Mouse (Mus musculus): Measurements from ENCODE around the gene Krt6b.
"Not testable (repeated sequence)": the region's sequence is repeated elsewhere in the genome, so short reads cannot be mapped to it uniquely, and the experiment has no call there.

The Krt6b gene

GRCm38 (mm10) chr15:101680187-101680586 lies at the start of gene Krt6b:
Gene Krt6b, minus strand, starts transcription at chr15:101680287.
- no peak for DNase-seq

DNA sequence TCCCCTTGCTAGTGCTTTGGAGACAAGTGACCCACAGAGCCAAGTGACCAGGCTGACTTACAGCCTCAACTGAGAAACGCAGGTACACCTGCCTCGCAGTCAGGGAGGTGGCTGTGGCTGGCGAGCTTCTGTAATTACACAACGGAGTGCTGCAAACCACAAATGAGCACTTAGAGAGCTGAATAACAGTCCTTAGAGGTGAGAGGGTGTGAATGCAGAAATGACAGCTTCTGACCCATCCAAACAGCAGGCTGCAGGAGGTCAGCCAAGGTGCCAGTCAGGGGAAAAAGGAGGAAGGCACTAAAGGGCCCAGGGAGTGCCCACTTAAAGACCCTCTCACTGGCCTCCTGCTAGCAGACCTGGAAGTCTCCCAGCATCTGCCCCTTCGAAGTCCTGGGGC lies 44.6 kb upstream of the Krt6b start:
- DNase-seq = no peak

GRCm38 (mm10) chr15:101715831-101716230 lies 35.7 kb upstream of the Krt6b start:
- DNase-seq = no peak

- no peak for DNase-seq
Measured at GRCm38 (mm10) chr15:101714356-101714755, 34.3 kb upstream of the Krt6b start.

DNA sequence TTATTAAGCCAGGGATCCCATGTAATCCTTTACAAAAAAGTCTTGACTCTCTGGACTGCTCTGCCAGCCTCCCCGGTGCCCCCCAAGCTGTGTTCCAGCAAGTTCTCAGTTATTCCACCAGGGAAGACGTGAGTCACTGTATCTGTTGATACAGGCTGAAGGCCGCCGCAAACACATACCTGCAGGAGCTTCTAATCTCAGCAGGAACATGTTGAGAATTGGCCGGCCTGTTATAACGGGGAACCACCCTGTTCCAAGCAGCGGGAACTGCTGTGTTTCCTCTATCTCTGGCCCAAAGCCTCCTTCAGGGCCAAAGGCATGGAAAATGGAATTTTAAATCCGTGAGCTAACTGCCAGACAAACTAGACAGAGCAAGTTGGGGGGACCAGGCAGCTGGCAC lies 33.6 kb upstream of the Krt6b start:
- DNase-seq = no peak

DNA sequence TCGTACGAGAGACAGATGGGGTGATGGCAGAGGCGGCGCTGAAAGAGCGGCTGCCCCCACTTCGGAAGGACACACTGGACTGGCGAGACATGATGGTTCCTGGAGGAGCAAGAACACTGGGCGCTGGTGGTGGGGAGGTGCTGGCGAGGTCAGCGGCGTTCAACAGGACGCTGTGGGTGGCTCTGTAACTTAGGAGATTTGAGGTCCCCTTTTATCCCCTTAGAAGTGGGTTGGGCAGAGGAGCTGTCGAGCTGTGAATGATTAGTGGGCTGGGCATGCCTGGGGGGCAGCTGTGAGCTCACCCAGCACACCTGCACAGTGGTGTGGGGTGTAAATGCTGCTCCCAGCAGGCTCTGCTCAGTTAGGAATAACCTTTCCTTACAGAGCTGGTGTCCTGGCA lies 32.6 kb upstream of the Krt6b start, which contains the start of gene Krt5:
TSS of gene Krt5 (minus strand) at position 179 of the 400 bp plus-strand sequence.
- no peak for DNase-seq

GRCm38 (mm10) chr15:101708683-101709082 lies 28.6 kb upstream of the Krt6b start:
- no peak for DNase-seq

- no peak for DNase-seq
Measured at GRCm38 (mm10) chr15:101707454-101707853, 27.4 kb upstream of the Krt6b start.

GRCm38 (mm10) chr15:101704066-101704465 lies 24.0 kb upstream of the Krt6b start:
- DNase-seq = no peak

DNA sequence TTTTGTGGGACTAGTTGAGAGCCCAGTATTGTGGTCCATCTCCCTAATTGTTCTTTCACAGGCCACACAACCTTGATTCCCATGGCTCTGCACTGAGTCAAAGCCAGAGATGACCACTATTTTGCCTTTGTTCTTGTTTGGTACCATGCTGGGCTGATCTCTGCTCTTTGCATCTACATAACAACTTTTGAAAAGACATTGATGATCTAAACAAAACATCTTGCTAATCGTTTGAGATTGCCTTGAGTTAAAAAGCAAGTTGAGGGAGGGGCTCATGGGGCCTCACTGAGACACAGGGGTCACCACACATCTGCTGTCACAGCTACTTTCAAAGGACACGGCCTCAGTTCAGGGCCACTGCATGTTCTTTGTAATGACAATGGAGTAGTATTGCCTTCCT lies 22.3 kb upstream of the Krt6b start:
- no peak for DNase-seq

DNA sequence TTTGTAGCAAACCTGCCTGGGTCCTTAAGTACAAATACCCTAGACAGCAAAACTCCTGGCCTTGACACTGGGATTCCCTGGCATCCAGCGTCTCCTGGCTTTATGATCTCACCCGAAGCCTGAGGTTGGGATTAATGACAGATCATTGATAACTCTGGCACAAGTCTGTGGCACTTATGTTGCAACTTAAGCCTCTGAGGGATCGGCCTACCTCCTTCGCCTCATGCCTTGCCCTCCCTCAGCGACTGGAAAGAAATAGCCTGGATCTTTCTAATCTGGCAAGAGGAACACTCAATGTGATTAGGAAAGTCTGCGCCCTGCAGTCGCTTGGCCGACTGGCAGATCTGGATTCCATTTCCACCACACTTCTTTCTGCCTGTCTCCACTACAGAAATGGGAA lies 19.8 kb upstream of the Krt6b start:
- no peak for DNase-seq

DNA sequence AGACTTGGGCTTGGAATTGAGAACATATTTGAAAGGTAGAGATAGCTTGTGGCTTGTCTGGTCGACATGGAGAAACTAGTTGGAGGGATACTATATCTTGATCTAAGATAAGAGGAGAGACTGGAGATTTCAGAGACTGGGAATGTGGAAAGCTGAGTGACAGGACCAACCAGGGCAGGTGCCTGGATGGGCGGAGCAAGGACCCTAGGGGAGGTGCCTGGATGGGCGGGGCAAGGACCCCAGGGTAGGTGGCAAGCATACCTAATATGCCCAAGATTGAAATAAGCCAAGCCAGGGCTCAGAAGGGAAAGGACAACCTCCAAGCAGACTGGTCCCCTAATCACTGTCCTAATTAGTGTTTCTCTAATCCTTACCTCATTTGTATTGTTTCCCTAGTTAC lies 19.1 kb upstream of the Krt6b start:
- no peak for DNase-seq

DNA sequence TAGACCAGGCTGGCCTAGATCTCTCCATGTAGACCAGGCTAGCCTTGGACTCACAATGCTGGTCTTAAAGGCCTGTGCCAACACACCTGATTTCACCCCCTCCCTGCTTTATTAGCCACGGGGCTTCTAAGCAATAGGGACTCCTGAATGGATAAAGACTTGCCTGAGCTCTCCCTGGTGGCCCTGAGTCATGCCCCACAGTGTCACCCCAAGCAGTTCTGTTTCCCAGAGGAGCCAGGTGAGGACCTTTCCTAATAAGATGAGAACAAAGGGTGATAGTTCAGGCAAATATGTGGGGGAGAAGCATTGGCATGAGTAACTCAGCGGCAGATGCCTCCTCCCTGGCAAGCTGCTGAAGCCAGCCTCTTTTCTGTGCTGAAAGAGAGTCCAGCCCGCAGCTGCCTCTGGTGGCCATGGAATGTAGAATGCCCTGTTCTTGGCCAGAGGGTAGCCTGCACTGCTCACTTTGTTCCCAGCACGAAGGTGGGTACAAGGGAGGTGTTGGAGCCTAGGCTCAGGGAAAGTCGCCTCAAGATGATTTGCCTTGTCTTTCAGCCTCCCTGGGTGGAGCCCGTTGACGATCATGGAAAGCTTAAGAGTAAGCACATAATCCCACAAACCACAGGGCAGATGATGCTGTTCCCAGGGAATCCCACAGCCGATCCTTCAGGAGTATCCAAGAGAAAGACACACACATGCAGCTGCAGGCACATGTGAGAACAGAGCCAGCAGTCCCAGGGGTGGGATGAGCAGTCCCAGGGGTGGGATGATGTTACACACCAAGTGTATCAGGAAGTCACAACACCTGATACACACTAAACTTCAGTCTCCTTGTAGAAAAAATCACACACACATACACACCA lies 17.5 kb upstream of the Krt6b start:
- DNase-seq = no peak

GRCm38 (mm10) chr15:101694207-101694606 lies 14.1 kb upstream of the Krt6b start, which contains the start of gene Krt6a:
Gene Krt6a, minus strand, starts transcription at chr15:101694307.
- DNase-seq = no peak

DNA sequence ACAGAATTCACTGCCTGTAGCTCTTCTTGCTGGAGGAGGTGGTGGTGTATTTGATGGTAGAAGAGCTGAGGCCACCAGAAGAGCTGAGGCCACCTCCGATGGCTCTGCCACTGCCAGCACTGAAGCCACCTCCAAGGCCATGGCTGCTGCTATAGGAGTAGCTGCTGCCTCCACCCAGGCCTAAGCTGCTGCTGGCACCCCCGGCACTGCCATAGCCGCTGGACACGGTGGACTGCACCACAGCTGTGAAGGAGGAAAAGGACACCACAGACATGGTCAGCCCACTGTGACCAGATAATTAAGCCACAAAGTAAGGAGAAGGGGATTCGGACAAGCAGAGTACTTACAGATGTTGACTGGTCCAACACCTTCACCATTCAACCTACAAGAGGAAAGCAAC lies 10.4 kb upstream of the Krt6b start:
- DNase-seq = not testable (repeated sequence)

DNA sequence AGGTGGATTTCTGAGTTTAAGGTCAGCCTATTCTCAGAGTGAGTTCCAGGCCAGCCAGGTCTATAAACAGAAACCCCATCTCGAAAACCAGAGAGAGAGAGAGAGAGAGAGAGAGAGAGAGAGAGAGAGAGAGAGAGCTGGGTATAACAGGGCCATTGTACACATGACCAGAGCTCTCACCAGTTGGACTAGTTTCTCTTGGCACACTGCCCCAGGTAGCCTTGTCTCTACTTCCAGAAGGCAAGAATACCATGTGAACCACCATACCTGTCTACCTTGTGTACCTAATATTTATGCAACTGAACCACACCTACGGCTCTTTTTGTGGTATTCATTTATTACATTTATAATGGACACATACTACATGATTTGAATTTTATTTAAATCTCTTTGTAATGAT lies 8.1 kb upstream of the Krt6b start:
- no peak for DNase-seq

DNA sequence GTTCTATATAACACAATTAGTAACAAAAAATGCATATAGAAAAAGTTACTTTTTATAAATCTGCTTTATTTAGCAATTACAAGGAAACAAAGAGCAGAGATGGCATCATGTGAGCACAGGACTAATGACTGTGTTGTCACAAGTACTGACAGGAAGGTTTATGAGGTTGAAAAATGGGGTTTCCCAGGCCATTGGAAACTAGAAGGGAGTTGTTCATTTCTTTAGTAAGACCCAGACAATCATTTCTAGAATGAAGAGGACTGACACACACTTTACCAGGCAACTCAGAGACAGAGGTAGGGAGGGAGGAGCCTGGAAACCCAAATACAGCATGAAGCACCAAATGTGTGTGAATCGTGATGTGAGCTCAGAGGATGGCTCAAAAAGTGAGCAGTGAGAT lies 4.1 kb downstream of the Krt6b start:
- DNase-seq = no peak

- no peak for DNase-seq
Measured at GRCm38 (mm10) chr15:101652736-101653265, 27.3 kb downstream of the Krt6b start.

DNA sequence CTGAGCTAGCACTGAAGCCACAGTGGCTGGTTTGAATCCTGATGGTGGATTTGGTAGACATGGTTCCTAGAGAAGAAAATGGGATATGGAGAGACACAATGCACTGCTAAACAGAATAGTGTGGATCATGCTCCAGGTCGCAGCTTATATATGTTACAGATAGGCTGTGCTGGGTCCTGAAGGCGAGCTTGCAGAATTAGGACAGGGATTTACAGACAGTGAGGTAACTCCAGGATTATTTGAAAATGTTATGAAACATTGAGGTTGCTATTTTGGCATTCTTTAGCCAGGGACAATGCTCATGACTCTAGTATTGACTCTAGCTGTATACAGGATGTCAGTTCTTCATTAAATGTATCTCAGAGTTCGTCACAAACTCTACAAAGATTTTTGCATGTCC lies 32.8 kb downstream of the Krt6b start, which contains the start of gene Gm5478:
TSS of gene Gm5478 (minus strand) at position 101 of the 400 bp plus-strand sequence.
- no peak for DNase-seq

DNA sequence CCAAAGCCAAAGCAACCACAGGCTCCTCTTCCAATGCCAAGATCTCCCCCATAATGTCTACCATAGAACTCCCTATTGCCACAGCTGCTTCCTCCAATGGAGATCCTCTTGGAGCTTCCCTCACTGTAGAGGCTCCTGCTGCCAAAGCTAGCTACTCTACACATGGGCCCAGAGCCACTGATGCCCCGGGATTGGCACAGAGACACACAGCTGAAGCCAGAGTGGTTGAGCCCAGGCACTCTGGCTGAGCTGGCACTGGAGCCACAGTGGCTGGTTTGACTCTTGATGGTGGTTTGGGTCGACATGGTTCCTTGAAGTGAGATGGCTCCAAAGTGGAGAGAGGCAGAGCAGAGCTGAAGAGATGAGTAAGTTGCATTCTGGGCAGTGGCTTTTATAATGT lies 52.2 kb downstream of the Krt6b start, which contains the start of gene Gm5414:
TSS of gene Gm5414 (minus strand) at position 305 of the 400 bp plus-strand sequence.
- DNase-seq = no peak
